Mouse (Mus musculus): ENCODE measurements around the gene Hoxb9. TPM values are rescaled to one million over a fixed set of nuclear protein-coding genes. Genes with fewer than 3 reads are reported as not detected.

Hoxb9 gene
- polyA plus RNA-seq, 1 experiment from 2014 or later, result 3.4 TPM

DNA sequence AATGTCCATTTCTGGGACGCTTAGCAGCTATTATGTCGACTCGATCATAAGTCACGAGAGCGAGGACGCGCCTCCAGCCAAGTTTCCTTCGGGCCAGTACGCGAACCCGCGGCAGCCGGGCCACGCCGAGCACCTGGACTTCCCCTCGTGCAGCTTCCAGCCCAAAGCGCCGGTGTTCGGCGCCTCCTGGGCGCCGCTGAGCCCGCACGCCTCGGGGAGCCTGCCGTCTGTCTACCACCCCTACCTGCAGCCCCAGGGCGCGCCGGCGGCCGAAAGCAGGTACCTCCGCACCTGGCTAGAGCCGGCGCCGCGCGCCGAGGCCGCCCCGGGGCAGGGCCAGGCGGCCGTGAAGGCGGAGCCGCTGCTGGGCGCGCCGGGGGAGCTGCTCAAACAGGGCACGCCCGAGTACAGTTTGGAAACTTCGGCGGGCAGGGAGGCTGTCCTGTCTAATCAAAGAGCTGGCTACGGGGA lies 319 bp downstream of the Hoxb9 start:
- peak overlapping the region; percentile 50 for H3K4me3 ChIP-seq
- H3K36me3 ChIP-seq, result no peaks in the 10 kb centered on the region
- peak overlapping the region; percentile 76 for H3K27ac ChIP-seq
- H3K4me1 ChIP-seq, result peaks cover 44% of the 10 kb centered on the region
- under 1% methylated on average over 52 of the region's 52 CpGs for WGBS
- H3K27me3 ChIP-seq (ENCODE audit: low read depth, poor library complexity, severe bottlenecking), result peaks cover 100% of the 10 kb centered on the region
- DNase-seq (ENCODE audit: low spot score), result no peak
- no peaks in the 10 kb centered on the region for H3K9me3 ChIP-seq (replicated peaks)

DNA sequence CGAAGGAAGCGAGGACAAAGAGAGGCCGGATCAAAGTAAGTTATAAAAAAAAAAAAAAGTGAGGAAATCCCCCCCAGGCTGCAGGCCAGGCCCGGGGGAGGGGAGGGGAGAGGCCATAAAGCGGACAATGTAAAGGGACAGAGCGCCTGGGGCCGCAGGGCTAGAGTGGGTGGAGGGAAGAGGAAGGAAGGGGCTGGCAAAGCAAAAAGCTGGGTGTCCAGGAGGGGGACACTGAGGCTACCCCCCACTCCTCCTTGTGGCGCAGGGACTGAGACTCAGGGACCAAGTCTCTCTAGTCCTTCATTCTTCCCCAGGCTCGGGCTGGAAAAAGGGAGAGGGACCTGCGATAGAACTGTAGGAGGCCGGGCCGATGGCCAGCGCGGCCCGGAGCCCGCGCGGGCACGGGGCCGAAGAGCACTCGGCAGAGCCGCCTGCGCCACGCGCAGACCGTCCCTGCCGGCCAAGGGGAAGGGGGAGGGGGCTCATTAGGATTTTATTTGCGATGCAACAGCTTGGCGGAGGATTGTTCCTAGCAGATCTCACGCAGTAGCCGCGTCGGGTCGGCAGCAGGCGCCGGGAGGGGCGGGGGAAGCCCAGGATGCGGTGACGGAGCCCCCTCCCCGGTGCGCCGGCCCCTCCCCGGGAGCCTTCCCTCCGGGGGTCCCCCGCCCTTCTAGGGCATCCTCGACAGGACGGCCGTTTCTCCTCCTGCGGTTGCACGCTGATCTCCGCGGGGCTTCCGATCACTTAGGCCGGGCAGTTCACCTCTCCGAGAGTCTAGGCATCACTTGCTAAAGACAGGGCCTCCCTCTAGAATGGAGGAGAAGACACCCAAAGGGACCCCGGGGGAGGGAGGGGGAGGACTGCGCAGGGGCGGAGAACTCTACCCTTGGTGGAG lies 1.0 kb downstream of the Hoxb9 start:
- WGBS, result under 1% methylated on average over 56 of the region's 58 CpGs
- Histone ChIP-seq H3K9me3 (replicated peaks) (no peaks in the 10 kb centered on the region), H3K4me1 (peaks cover 50% of the 10 kb centered on the region), H3K27ac (peak overlapping the region; percentile 76), H3K4me3 (peak overlapping the region; percentile 50), H3K27me3 (ENCODE audit: low read depth, poor library complexity, severe bottlenecking) (peaks cover 100% of the 10 kb centered on the region), H3K36me3 (no peaks in the 10 kb centered on the region)
- DNase-seq (ENCODE audit: low spot score), result peak; percentile 69

DNA sequence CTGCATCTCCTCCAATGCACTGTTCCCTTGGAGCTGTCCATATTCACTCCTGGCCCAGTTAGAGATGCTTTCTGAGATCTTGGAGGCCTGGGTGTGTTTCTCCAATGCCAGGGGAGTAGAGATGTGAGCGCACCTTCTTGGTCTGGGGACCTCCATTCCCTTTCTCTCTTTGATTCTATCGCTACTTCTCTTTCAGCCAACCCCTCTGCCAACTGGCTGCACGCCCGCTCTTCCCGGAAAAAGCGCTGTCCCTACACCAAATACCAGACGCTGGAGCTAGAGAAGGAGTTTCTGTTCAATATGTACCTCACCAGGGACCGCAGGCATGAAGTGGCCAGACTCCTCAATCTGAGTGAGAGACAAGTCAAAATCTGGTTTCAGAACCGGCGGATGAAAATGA lies 3.2 kb downstream of the Hoxb9 start:
- H3K27ac ChIP-seq, result no peak overlapping the region
- no peaks in the 10 kb centered on the region for H3K9me3 ChIP-seq (replicated peaks)
- H3K36me3 ChIP-seq, result no peaks in the 10 kb centered on the region
- H3K4me1 ChIP-seq, result peaks cover 62% of the 10 kb centered on the region
- no peak for DNase-seq (ENCODE audit: low spot score)
- H3K4me3 ChIP-seq, result no peak overlapping the region
- WGBS, result 13% methylated on average over 10 of the region's 10 CpGs
- peaks cover 100% of the 10 kb centered on the region for H3K27me3 ChIP-seq (ENCODE audit: low read depth, poor library complexity, severe bottlenecking)

DNA sequence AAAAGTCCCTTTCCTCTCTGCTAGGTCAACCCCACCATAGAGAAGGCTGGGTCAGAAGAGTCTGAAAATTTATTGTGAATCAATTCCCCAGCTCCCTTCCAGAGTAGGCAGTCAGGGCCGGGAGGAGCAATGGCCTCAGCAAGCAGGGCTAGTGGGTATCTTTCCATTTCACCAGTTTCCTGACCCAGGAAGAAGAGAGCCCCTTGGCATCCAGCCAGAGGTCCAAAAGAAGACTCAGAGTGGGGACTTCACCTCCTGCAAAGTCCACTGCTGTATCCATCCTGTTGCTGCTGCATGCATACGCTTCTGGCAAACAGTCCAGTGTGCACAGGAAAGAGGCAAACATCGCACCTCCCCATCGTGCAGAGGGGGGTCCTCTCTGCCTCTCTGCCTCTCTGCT lies 4.6 kb downstream of the Hoxb9 start:
- 18% methylated on average over 4 of the region's 4 CpGs for WGBS
- H3K27ac ChIP-seq, result no peak overlapping the region
- H3K27me3 ChIP-seq (ENCODE audit: low read depth, poor library complexity, severe bottlenecking), result peaks cover 100% of the 10 kb centered on the region
- DNase-seq (ENCODE audit: low spot score), result no peak
- peaks cover 52% of the 10 kb centered on the region for H3K4me1 ChIP-seq
- H3K4me3 ChIP-seq, result no peak overlapping the region
- no peaks in the 10 kb centered on the region for H3K9me3 ChIP-seq (replicated peaks)
- H3K36me3 ChIP-seq, result no peaks in the 10 kb centered on the region

DNA sequence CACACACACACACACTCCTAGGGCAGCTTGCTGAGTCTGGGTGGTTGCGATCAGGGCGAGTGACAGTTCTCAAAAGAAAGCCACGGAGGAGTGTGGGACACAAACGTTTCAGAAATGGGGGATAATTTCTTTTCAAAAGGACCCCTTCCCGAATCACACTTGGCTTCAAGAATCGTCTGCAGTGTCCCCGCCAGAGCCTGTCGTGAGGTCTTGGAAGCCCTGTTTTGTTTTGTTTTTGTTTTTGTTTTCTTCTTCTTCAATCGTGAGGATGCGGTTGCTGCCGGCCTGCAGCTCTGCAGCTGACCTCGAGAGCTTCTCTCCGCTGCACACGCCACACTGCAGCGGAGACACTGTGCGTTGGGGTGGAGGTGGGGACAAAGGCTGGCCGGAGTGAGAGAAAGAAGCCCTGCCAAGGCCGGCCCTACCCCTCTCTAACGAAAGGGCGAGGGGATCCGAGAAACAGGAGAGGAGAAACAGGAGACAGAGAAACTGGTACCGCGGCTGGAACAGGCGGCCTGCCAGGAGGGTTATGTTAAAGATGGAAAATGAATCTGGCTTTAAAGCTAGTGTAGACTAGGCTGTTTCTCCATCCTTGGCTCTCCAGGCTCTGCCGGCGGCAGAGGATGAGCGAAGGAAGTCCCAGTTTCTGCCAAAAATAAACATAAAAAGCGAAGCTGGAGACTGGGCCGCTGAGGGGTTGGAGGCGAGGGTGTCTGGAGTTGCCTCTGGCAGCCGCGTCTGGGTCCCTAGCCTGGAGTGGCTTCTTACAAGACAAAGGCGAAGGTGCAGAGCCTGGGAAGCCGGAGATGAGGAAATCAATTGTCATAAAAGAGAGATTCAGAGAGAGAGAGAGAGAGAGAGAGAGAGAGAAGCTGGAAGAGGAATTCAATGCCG lies 6.1 kb downstream of the Hoxb9 start:
- H3K27ac ChIP-seq, result peak overlapping the region; percentile 46; the same call in 1 of the 2 replicates
- H3K36me3 ChIP-seq, result no peaks in the 10 kb centered on the region
- no peaks in the 10 kb centered on the region for H3K9me3 ChIP-seq (replicated peaks)
- peak overlapping the region; percentile 37 for H3K4me3 ChIP-seq
- peaks cover 52% of the 10 kb centered on the region for H3K4me1 ChIP-seq
- peaks cover 99% of the 10 kb centered on the region for H3K27me3 ChIP-seq (ENCODE audit: low read depth, poor library complexity, severe bottlenecking)
- WGBS, result 2% methylated on average over 35 of the region's 35 CpGs
- DNase-seq (ENCODE audit: low spot score), result no peak

DNA sequence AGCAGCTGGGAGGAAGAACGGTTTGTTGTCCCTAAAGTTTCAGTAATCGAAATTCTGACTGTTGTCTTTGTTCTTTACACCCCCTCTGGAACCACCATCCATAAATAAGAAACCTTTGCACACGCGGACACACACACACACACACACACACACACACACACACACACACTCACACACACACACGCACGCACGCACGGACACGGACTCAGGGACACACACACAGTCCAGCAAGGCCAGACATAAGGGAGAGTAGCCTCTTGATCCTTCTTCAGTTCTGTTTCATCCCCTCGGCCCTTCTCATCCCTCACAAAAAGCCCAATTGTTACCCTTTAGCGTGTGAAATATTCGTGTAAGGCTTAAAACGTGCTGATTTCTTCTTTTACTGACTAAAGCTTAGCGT lies 7.1 kb downstream of the Hoxb9 start:
- Histone ChIP-seq H3K27ac (no peak overlapping the region), H3K36me3 (no peaks in the 10 kb centered on the region), H3K4me1 (peaks cover 53% of the 10 kb centered on the region), H3K27me3 (ENCODE audit: low read depth, poor library complexity, severe bottlenecking) (peaks cover 99% of the 10 kb centered on the region), H3K9me3 (replicated peaks) (no peaks in the 10 kb centered on the region), H3K4me3 (0 out of 2 replicates have a peak overlapping the region, but pooled peaks have one; percentile 6)
- no peak for DNase-seq (ENCODE audit: low spot score)
- WGBS, result 11% methylated on average over 14 of the region's 14 CpGs

DNA sequence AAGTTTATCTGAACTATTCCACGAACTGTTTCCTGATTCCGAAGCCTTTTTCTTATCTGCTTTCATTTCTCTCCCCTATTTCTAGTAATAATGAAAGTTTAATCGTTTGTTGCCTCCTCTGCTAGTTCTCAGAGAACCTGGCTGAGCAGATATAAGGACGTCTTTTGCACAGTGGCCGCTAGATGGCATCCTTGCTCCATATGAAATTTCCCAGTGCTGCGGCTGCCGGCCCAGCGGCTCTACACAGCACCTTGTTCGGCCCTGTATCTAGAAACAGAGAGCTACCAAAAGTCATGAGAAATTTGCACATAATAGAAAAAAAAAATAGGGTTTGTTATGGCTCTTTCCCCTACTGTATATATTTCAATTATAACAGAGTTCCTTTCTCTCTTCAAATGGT lies 7.5 kb downstream of the Hoxb9 start:
- under 1% methylated on average over 9 of the region's 9 CpGs for WGBS
- no peaks in the 10 kb centered on the region for H3K36me3 ChIP-seq

DNA sequence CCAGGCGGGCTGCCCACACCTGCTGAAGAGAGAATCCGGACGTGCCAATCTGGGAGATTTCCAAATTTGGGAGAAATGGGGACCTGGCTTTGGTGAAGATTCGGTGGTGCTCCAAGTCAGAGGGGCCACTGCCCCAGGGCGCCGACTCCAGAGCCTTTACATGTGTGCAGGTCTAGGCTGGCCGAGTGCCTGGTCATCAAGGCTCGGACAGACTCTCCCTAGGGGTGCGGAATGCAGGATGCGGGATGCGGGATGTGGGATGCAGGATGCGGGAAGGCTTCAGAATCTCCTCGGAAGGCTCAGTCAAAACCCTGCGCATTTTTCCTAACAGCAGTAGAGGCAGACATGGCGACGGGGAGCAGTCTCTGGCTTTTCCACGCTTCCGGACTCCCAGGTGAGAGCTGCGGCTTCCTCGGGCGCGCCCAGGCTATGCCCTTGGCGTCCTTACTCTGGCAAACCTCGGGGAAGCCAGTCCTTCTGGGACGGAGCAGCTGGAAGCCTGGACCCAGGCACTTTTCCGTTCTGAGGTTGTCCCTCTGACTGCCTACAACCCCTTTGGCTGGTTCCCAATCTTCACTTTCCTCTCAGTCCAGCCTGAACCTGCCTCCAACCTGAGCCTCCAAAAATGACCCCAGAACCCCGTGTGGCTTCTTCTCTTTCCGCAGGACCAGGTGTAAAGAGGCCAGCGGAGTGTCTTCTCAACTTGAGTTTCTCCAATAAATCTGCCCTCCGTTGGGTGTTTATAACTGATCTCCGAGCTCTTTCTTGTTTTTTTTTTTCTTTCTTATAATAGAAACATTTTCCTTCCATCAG lies 8.4 kb downstream of the Hoxb9 start:
- no peak for DNase-seq (ENCODE audit: low spot score)
- WGBS, result 3% methylated on average over 31 of the region's 31 CpGs
- peaks cover 99% of the 10 kb centered on the region for H3K27me3 ChIP-seq (ENCODE audit: low read depth, poor library complexity, severe bottlenecking)

More for the DNA sequence above, 7.5 kb downstream of the Hoxb9 start:
- peaks cover 99% of the 10 kb centered on the region for H3K27me3 ChIP-seq (ENCODE audit: low read depth, poor library complexity, severe bottlenecking)
- DNase-seq (ENCODE audit: low spot score), result peak; percentile 96
- H3K4me3 ChIP-seq, result no peak overlapping the region
- H3K27ac ChIP-seq, result no peak overlapping the region
- H3K9me3 ChIP-seq (replicated peaks), result no peaks in the 10 kb centered on the region
- peaks cover 58% of the 10 kb centered on the region for H3K4me1 ChIP-seq

DNA sequence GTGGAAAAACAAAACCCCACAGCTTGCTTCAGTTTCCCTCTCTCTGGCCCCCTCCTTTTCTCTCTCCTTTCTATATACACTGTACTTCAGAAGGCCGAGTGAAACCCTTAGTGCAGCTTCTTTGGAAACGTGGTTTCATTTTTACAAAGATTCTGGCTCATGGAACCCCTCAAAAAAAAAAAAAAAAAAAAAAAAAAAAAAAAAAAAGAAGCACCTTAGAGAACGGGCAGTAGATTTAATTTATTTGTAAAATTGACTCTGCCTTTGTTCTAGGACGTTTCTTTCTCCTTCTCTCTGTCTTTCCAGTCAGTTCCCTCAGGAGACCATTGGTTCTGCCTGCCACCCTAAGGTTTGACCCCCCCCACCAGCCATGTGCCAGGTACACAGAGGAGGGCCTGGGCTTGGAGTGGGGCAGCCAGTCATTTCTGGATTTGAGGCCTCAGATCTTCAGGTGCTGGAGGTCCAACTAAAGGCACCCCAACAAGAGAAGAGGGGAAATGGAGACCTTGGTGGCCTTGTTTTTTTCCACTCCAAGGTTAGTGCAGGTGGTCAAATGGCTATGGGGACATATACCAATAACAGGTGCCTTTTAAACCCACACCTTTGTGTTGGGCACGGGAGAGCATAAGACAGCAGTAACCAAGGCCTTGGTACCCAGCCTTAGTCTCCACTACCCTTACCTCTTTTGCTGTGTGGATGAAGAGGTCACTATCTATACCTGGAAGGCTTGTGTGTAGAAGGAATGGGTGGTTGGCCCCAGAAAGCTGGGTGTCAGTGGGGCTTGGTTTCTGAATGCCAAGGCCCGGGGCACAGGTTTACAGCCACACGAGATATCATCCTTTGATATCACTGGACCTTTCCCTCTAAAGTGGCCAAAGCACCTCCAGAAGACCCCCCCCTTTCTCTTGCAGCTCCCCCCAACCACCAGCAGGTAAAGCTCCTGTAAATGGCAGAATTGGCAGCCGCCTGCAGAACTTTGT lies 9.4 kb downstream of the Hoxb9 start:
- no peaks in the 10 kb centered on the region for H3K9me3 ChIP-seq (replicated peaks)
- no peak for DNase-seq (ENCODE audit: low spot score)
- H3K4me1 ChIP-seq, result peaks cover 74% of the 10 kb centered on the region
- WGBS, result 6% methylated on average over 8 of the region's 8 CpGs
- H3K27ac ChIP-seq, result no peak overlapping the region
- H3K4me3 ChIP-seq, result no peak overlapping the region
- no peaks in the 10 kb centered on the region for H3K36me3 ChIP-seq
- H3K27me3 ChIP-seq (ENCODE audit: low read depth, poor library complexity, severe bottlenecking), result peaks cover 99% of the 10 kb centered on the region

More for the DNA sequence above, 8.4 kb downstream of the Hoxb9 start:
- H3K4me3 ChIP-seq, result peak overlapping the region; percentile 33
- H3K27ac ChIP-seq, result no peak overlapping the region
- peaks cover 64% of the 10 kb centered on the region for H3K4me1 ChIP-seq
- H3K9me3 ChIP-seq (replicated peaks), result no peaks in the 10 kb centered on the region
- no peaks in the 10 kb centered on the region for H3K36me3 ChIP-seq

DNA sequence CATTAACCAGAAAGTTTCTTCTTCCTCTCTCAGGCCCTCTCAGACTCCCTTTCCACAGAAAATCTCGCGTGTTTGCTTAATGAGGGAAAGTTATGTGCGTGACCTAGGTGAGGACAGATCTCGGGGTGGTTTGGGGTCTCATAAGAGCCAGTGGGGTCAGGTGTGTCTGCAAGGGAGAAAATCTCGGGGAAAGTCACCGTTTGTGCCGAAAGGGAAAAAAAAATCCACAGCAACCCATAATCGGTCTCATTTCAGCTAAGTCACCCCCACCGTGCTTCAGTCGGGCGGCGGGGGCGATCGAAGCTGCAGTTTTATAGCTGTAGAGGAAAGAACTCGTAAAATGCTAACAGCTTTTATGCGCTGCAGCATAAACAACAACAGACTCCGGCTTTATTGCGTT lies 10.1 kb downstream of the Hoxb9 start:
- no peak for DNase-seq (ENCODE audit: low spot score)
- WGBS, result 2% methylated on average over 18 of the region's 18 CpGs
- Histone ChIP-seq H3K4me3 (peak overlapping the region; percentile 16; the same call in 1 of the 2 replicates), H3K27me3 (ENCODE audit: low read depth, poor library complexity, severe bottlenecking) (peaks cover 99% of the 10 kb centered on the region), H3K36me3 (no peaks in the 10 kb centered on the region), H3K9me3 (replicated peaks) (no peaks in the 10 kb centered on the region), H3K27ac (no peak overlapping the region), H3K4me1 (peaks cover 81% of the 10 kb centered on the region)

DNA sequence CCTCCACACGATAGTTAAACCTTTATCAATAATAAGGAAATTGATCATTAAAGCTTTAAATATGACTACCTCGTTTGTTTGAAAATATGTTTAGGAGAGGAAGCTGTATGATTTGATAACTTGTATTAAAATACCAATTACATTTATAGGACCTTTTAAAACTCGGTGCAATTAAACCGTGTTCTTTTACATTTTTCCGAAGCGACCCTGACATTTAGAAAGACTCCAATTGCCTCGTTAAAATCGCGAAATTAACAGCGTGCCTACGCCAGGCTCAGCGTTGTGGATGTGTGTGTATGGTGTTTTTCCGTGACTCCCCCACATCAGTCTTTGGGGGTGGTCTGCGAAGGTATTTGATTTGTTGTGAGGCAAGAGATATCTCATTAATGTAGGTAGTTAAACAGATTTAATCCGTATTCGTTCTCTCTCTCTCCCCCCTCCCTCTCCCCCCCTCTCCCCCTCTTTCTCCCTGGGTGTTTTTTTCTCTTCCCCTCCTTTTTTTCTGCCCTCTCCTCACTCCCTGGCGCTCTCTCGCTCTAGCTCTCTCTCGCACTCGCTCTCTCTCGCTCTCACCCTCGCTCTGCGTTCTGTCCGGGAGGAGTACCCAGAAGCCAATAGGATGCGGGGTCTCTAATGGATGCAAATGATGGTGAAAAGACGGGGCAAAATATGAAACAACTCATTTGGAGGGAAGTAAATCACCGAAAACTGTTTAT lies 10.8 kb downstream of the Hoxb9 start, which contains the start of gene Hoxb8:
TSS of gene Hoxb8 (plus strand) at position 51 of the 716 bp plus-strand sequence.
- Histone ChIP-seq H3K9me3 (replicated peaks) (no peaks in the 10 kb centered on the region), H3K4me1 (peaks cover 82% of the 10 kb centered on the region), H3K27ac (peak within 1 kb of the TSS; percentile 89; the same call in 1 of the 2 replicates), H3K4me3 (peak within 1 kb of the TSS; percentile 65), H3K27me3 (ENCODE audit: low read depth, poor library complexity, severe bottlenecking) (peaks cover 99% of the 10 kb centered on the region), H3K36me3 (no peaks in the 10 kb centered on the region)
- no peak for DNase-seq (ENCODE audit: low spot score)
- WGBS, result under 1% methylated on average over 27 of the region's 27 CpGs
